ENCODE assay signal across 9 mouse cellular contexts in the genomic region with DNA sequence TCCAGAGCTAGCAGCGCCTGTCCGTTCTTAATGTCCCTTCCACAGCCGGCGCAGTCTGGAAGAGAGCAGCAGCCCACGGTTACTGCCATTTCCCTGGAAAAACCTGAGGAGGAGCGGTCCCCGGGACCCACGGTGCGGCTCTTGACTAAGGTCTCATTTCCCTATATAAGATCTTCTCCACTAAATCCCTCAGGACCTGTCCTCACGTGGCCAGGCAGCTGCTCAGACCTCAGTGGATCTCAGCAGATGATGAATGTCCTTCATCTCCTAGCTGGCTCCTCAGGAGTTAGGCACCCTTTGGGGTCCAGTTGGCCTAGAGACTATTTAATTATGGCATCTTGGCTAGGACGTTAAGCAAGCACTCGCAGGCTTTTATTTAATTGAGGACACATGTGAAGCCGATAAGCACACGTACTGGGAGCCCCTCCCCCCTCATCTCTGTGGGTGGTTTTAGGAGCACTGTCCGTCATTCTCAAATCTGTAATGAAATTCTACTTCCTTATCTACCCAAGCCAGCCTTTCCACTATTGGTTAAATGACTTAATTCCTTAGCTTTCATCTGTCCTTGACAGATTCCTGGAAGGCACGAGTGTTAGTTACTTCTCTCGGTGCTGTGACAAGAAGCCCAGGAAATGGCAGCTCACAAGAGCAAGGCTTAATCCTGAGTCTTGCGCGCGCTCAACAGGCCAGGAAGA.
DNase-seq lines count a peak whose midpoint lies in the region; ATAC-seq and TF ChIP-seq lines count a peak whose summit lies in the region.
"Had no signal": no experiment of that assay in that cellular context is flagged by ENCODE, and none has a peak within 500 bp of the region (broad histone marks: within the 10 kb centered on the region; RNA-seq: fewer than 3 reads in every experiment).

No protein-coding gene starts in this region.

- no peaks in the 10 kb centered on the region for H3K36me3 ChIP-seq in kidney, embryonic 16.5 days (ENCODE audit: insufficient read depth, low read length)
- no peaks in the 10 kb centered on the region for H3K36me3 ChIP-seq in embryonic facial prominence, embryonic 13.5 days
- H3K36me3 ChIP-seq in hindbrain, embryonic 16.5 days (ENCODE audit: control insufficient read depth, insufficient read depth, low read length): no peaks in the 10 kb centered on the region
- H3K36me3 ChIP-seq in midbrain, postnatal 0 days (ENCODE audit: insufficient read depth, low read length): 0 out of 2 replicates have a peak, but pooled peaks cover 6% of the 10 kb centered on the region

- H3K27ac ChIP-seq in kidney, embryonic 16.5 days (ENCODE audit: low read length): peak overlapping the region; percentile 65
- no peak overlapping the region for H3K27ac ChIP-seq in embryonic facial prominence, embryonic 13.5 days
- no peak overlapping the region; the same call in 1 of the 2 replicates for H3K27ac ChIP-seq in hindbrain, embryonic 16.5 days (ENCODE audit: low read depth, low read length)
- H3K27ac ChIP-seq in midbrain, postnatal 0 days (ENCODE audit: low read depth, low read length): peak overlapping the region; percentile 62

- no peak for DNase-seq in kidney, postnatal 36 days
- DNase-seq in midbrain, postnatal 0 days (ENCODE audit: low spot score): no peak
- DNase-seq in urinary bladder, postnatal 4 days (ENCODE audit: low spot score in 2 of 2): no peak
- no peak for DNase-seq in spleen, adult 18-20 months
- no peak for DNase-seq in left cerebral cortex, adult 18-20 months (ENCODE audit: low spot score in 2 of 2)
- DNase-seq: liver, postnatal 0 days had no signal

- H3K9me3 ChIP-seq in kidney, embryonic 16.5 days (ENCODE audit: low read length): no peaks in the 10 kb centered on the region
- H3K9me3 ChIP-seq in embryonic facial prominence, embryonic 13.5 days: no peaks in the 10 kb centered on the region
- no peaks in the 10 kb centered on the region for H3K9me3 ChIP-seq in hindbrain, embryonic 16.5 days (ENCODE audit: control insufficient read depth, low read length)
- no peaks in the 10 kb centered on the region for H3K9me3 ChIP-seq in midbrain, postnatal 0 days (ENCODE audit: low read length)

- peaks cover 28% of the 10 kb centered on the region for H3K4me1 ChIP-seq in kidney, embryonic 16.5 days (ENCODE audit: insufficient read depth, low read length)
- peaks cover 24% of the 10 kb centered on the region for H3K4me1 ChIP-seq in embryonic facial prominence, embryonic 13.5 days
- H3K4me1 ChIP-seq in hindbrain, embryonic 16.5 days (ENCODE audit: control insufficient read depth, insufficient read depth, low read depth, low read length): peaks cover 11% of the 10 kb centered on the region
- peaks cover 6% of the 10 kb centered on the region; the same call in 1 of the 2 replicates for H3K4me1 ChIP-seq in midbrain, postnatal 0 days (ENCODE audit: insufficient read depth, low read length)

- H3K4me3 ChIP-seq in kidney, embryonic 16.5 days (ENCODE audit: low read length): peak overlapping the region; percentile 10; the same call in 1 of the 2 replicates
- H3K4me3 ChIP-seq in embryonic facial prominence, embryonic 13.5 days: no peak overlapping the region
- peak overlapping the region; percentile 11; the same call in 1 of the 2 replicates for H3K4me3 ChIP-seq in hindbrain, embryonic 16.5 days (ENCODE audit: low read length)
- H3K4me3 ChIP-seq in midbrain, postnatal 0 days (ENCODE audit: low read depth, low read length): peak overlapping the region; percentile 14; the same call in 1 of the 2 replicates

- WGBS in kidney, embryonic 16.5 days: 42% methylated on average over 20 of the region's 20 CpGs
- 34% methylated on average over 20 of the region's 20 CpGs for WGBS in embryonic facial prominence, embryonic 13.5 days
- 36% methylated on average over 20 of the region's 20 CpGs for WGBS in hindbrain, embryonic 16.5 days
- 37% methylated on average over 20 of the region's 20 CpGs for WGBS in midbrain, postnatal 0 days

- ATAC-seq in kidney, embryonic 16.5 days (ENCODE audit: low FRiP score, low TSS enrichment): peak; percentile 29; the same call in 1 of the 2 replicates
- ATAC-seq in embryonic facial prominence, embryonic 13.5 days (ENCODE audit: insufficient number of reproducible peaks, insufficient read depth, low FRiP score, low TSS enrichment, low read depth): no peak
- peak; percentile 25; the same call in 1 of the 2 replicates for ATAC-seq in hindbrain, embryonic 16.5 days
- peak; percentile 52 for ATAC-seq in midbrain, postnatal 0 days (ENCODE audit: low FRiP score)
- ATAC-seq: liver, postnatal 0 days had no signal

- no peaks in the 10 kb centered on the region for H3K27me3 ChIP-seq in kidney, embryonic 16.5 days (ENCODE audit: insufficient read depth, low read length)
- no peaks in the 10 kb centered on the region for H3K27me3 ChIP-seq in embryonic facial prominence, embryonic 13.5 days
- no peaks in the 10 kb centered on the region for H3K27me3 ChIP-seq in hindbrain, embryonic 16.5 days (replicated peaks; ENCODE audit: control insufficient read depth, insufficient read depth, low read length)
- no peaks in the 10 kb centered on the region for H3K27me3 ChIP-seq in midbrain, postnatal 0 days (ENCODE audit: insufficient read depth, low read length)

- H3K9ac ChIP-seq in kidney, embryonic 16.5 days (replicated peaks; ENCODE audit: low read length): peak overlapping the region; percentile 55
- 0 out of 2 replicates have a peak overlapping the region, but pooled peaks have one; percentile 17 for H3K9ac ChIP-seq in embryonic facial prominence, embryonic 13.5 days
- H3K9ac ChIP-seq in hindbrain, embryonic 16.5 days (ENCODE audit: low read depth, low read length): peak overlapping the region; percentile 25
- H3K9ac ChIP-seq in midbrain, postnatal 0 days (replicated peaks; ENCODE audit: low read length, poor library complexity, severe bottlenecking): peak overlapping the region; percentile 42; the same call in 1 of the 2 replicates
- H3K9ac ChIP-seq: liver, postnatal 0 days had no signal

- no peak for TF ChIP-seq CTCF in midbrain, postnatal 0 days (IDR thresholded peaks at IDR 0.05)

- peak overlapping the region; percentile 37 for H3K4me2 ChIP-seq in kidney, embryonic 16.5 days (replicated peaks; ENCODE audit: low read depth, low read length)
- H3K4me2 ChIP-seq in embryonic facial prominence, embryonic 13.5 days: peak overlapping the region; percentile 36
- peak overlapping the region; percentile 42 for H3K4me2 ChIP-seq in hindbrain, embryonic 16.5 days (ENCODE audit: low read length)
- H3K4me2 ChIP-seq in midbrain, postnatal 0 days (ENCODE audit: low read depth, low read length, poor library complexity, severe bottlenecking): peak overlapping the region; percentile 25

Comparison
In these comparisons a context has a peak if more than half of its experiments do, and no peak if none do; other contexts are left out.
1. H3K27ac ChIP-seq: peak in kidney, embryonic 16.5 days (single experiment) and midbrain, postnatal 0 days (single experiment); none in embryonic facial prominence, embryonic 13.5 days (single experiment) and hindbrain, embryonic 16.5 days (single experiment).
2. Peak in every context shown above with its lines, with median percentiles within 50 percentile points of each other: H3K4me2 ChIP-seq and H3K9ac ChIP-seq.